ENCODE assay signal across 8 mouse cellular contexts in genomic region chr8:71950482-71951221, GRCm38 (mm10). TPM values are rescaled to one million over a fixed set of nuclear protein-coding genes. Genes with fewer than 3 reads are reported as not detected.
A peak's percentile ranks its signal among the peaks of the same experiment; 100 is the strongest.
DNase-seq lines count a peak whose midpoint lies in the region; ATAC-seq lines count a peak whose summit lies in the region.

TSS of gene Zfp961 (plus strand) at chr8:71951038.

- peak within 1 kb of the TSS; percentile 65 for H3K4me3 ChIP-seq in forebrain, embryonic 14.5 days (ENCODE audit: low read depth, low read length)
- peak within 1 kb of the TSS; percentile 81 for H3K4me3 ChIP-seq in neural tube, embryonic 15.5 days (replicated peaks)

- 4% methylated on average over 34 of the region's 34 CpGs for WGBS in forebrain, embryonic 14.5 days
- 4% methylated on average over 34 of the region's 34 CpGs for WGBS in neural tube, embryonic 15.5 days

- peak within 1 kb of the TSS; percentile 84 for H3K9ac ChIP-seq in forebrain, embryonic 14.5 days (ENCODE audit: low read length)
- peak within 1 kb of the TSS; percentile 75 for H3K9ac ChIP-seq in neural tube, embryonic 15.5 days (replicated peaks)

- intact Hi-C loops in heart, postnatal 14 days (cut with DNase I) = loop anchor here (1.0 kb wide), 1 partner anchor 27 kb away; no protein-coding TSS in a partner anchor

- ATAC-seq in forebrain, embryonic 14.5 days = peak; percentile 100
- ATAC-seq in neural tube, embryonic 15.5 days (ENCODE audit: low FRiP score) = peak; percentile 100

- peaks cover 6% of the 10 kb centered on the region for H3K9me3 ChIP-seq in forebrain, embryonic 14.5 days (replicated peaks; ENCODE audit: control insufficient read depth, low read length)
- H3K9me3 ChIP-seq in neural tube, embryonic 15.5 days (replicated peaks) = no peaks in the 10 kb centered on the region

- no peaks in the 10 kb centered on the region for H3K27me3 ChIP-seq in forebrain, embryonic 14.5 days (replicated peaks; ENCODE audit: control insufficient read depth, insufficient read depth, low read length)
- H3K27me3 ChIP-seq in neural tube, embryonic 15.5 days (replicated peaks) = no peaks in the 10 kb centered on the region

- DNase-seq in ES-CJ7 (ENCODE audit: low read depth, low spot score) = peak; percentile 100
- DNase-seq in cerebellum, adult 11 months = peak; percentile 97
- DNase-seq in forebrain, embryonic 14.5 days (ENCODE audit: low spot score) = peak; percentile 99
- DNase-seq in heart, postnatal 14 days = peak; percentile 98
- peak; percentile 98 for DNase-seq in layer of hippocampus, adult 11-12 months (ENCODE audit: low spot score)
- DNase-seq in lung, adult 18-20 months = peak; percentile 98
- DNase-seq in testis, postnatal 14 days (ENCODE audit: low spot score) = peak; percentile 98

- peaks cover 11% of the 10 kb centered on the region for H3K4me1 ChIP-seq in forebrain, embryonic 14.5 days (ENCODE audit: control insufficient read depth, insufficient read depth, low read length)
- H3K4me1 ChIP-seq in neural tube, embryonic 15.5 days = peaks cover 19% of the 10 kb centered on the region

- no peaks in the 10 kb centered on the region for H3K36me3 ChIP-seq in forebrain, embryonic 14.5 days (ENCODE audit: control insufficient read depth, insufficient read depth, low read length)
- peaks cover 9% of the 10 kb centered on the region for H3K36me3 ChIP-seq in neural tube, embryonic 15.5 days

- H3K27ac ChIP-seq in forebrain, embryonic 14.5 days (ENCODE audit: low read depth, low read length) = peak within 1 kb of the TSS; percentile 88
- peak within 1 kb of the TSS; percentile 89 for H3K27ac ChIP-seq in neural tube, embryonic 15.5 days (replicated peaks)

- H3K4me2 ChIP-seq in forebrain, embryonic 14.5 days (ENCODE audit: low read length) = peak within 1 kb of the TSS; percentile 69
- H3K4me2 ChIP-seq in neural tube, embryonic 15.5 days = peak within 1 kb of the TSS; percentile 61

RNA-seq across cellular contexts. Expression of gene Zfp961, which starts in this region (rescaled TPM):
- 26.2 and 27.8 TPM in 2 replicates for polyA plus RNA-seq in forebrain, embryonic 14.5 days (2014; fragmentation: Nextera tagmentation; extraction: Ambion mirVana)
- total RNA-seq in heart, postnatal 14 days (2021) = 1 to 10 TPM; 8.8 to 8.9 TPM
- polyA plus RNA-seq in neural tube, embryonic 15.5 days (2015; fragmentation: Nextera tagmentation; extraction: Ambion mirVana) = 13.8 and 19.4 TPM in 2 replicates

Comparison
In these comparisons a context has a peak if more than half of its experiments do, and no peak if none do; other contexts are left out.
1. Peak in every context shown above with its lines: DNase-seq, ATAC-seq, H3K4me3 ChIP-seq and H3K27ac ChIP-seq.